Mouse (Mus musculus) ES-E14 (cell line): Measurements from ENCODE around the gene Epb41l2. TPM values are rescaled to one million over a fixed set of nuclear protein-coding genes. Genes with fewer than 3 reads are reported as not detected.

ENCODE experiments used
- DNase-seq: peaks from one replicate; pipeline ENCODE4 v3.0.0-alpha.2; 2013; ENCODE audit warnings: low read depth, low spot score
- H3K27ac ChIP-seq: 2 replicates; pipeline ENCODE4 v1.5.1; 2012; ENCODE audit warnings: low read depth, mild to moderate bottlenecking, low read length, moderate library complexity, mixed read lengths; ENCODE audit not compliant: poor library complexity, insufficient read depth, severe bottlenecking
- H3K36me3 ChIP-seq: 2 replicates; pipeline ENCODE4 v1.6.1; 2012; ENCODE audit warnings: mild to moderate bottlenecking, low read length, moderate library complexity, mixed read lengths; ENCODE audit not compliant: control insufficient read depth, poor library complexity, insufficient read depth, severe bottlenecking
- H3K4me1 ChIP-seq, 2 experiments: fragments of 150-350 bp in 1 of 2; sonication (generic) in 1 of 2; 2 replicates each; pipeline ENCODE4 v1.6.1; 2012; ENCODE audit warnings: low read length in 2 of 2, mild to moderate bottlenecking in 1 of 2, mixed read lengths in 1 of 2; ENCODE audit not compliant: control insufficient read depth in 2 of 2, insufficient read depth in 2 of 2, poor library complexity in 1 of 2
- H3K4me3 ChIP-seq, 2 experiments: fragments of 150-350 bp in 1 of 2; sonication (generic) in 1 of 2; 2 replicates each; pipeline ENCODE4 v1.5.1; 2012; ENCODE audit warnings: low read length in 2 of 2, low read depth in 1 of 2, mild to moderate bottlenecking in 1 of 2, mixed read lengths in 1 of 2; ENCODE audit not compliant: insufficient read depth in 1 of 2, poor library complexity in 1 of 2, severe bottlenecking in 1 of 2
- H3K9ac ChIP-seq: 2 replicates; pipeline ENCODE4 v1.6.1; 2012; ENCODE audit warnings: low read depth, mild to moderate bottlenecking, low read length, mixed read lengths; ENCODE audit not compliant: poor library complexity, insufficient read depth, severe bottlenecking
- H3K9me3 ChIP-seq: fragments of 150-350 bp; sonication (generic); 2 replicates; pipeline ENCODE4 v1.6.1; 2012; ENCODE audit warnings: low read depth, mild to moderate bottlenecking, low read length; ENCODE audit not compliant: control insufficient read depth, insufficient read depth
- CHD2 ChIP-seq: IDR thresholded peaks from 2 replicates; pipeline ENCODE4 v1.6.1; 2014; ENCODE audit warnings: mild to moderate bottlenecking, low read depth, low read length, inconsistent platforms
- HCFC1 ChIP-seq: IDR thresholded peaks from 2 replicates; pipeline ENCODE4 v1.6.1; 2012; ENCODE audit warnings: low read length, inconsistent platforms, borderline replicate concordance; ENCODE audit not compliant: insufficient read depth
- MAFK ChIP-seq: IDR thresholded peaks from 2 replicates; pipeline ENCODE4 v1.6.1; 2014; ENCODE audit warnings: mild to moderate bottlenecking, low read depth, low read length, inconsistent platforms; ENCODE audit not compliant: insufficient read depth
- ZC3H11A ChIP-seq: IDR thresholded peaks from 2 replicates; pipeline ENCODE4 v1.6.1; 2012; ENCODE audit warnings: low read depth, mild to moderate bottlenecking, inconsistent platforms, low read length, borderline replicate concordance
- ZNF384 ChIP-seq: IDR thresholded peaks from 2 replicates; pipeline ENCODE4 v1.6.1; 2012; ENCODE audit warnings: low read depth, low read length, inconsistent platforms
- in situ Hi-C, 2 experiments: fragments of 600-800 bp; cut with MboI; formaldehyde crosslinking; loops; one replicate each; pipeline ENCODE4 v1.15.1; 2025; ENCODE audit warnings: low sequenced_read_pairs in 2 of 2, inconsistent platforms in 1 of 2; ENCODE audit not compliant: unreplicated experiment in 2 of 2
- total RNA-seq: library from RNA; depleted of rRNA; stranded (reverse); fragments of 300-350 nt; gene quantifications from 2 replicates; pipeline ENCODE4 v1.2.3, GENCODE M21; 2012

Epb41l2 gene
- total RNA-seq, 1 experiment: 72.5 TPM

DNA sequence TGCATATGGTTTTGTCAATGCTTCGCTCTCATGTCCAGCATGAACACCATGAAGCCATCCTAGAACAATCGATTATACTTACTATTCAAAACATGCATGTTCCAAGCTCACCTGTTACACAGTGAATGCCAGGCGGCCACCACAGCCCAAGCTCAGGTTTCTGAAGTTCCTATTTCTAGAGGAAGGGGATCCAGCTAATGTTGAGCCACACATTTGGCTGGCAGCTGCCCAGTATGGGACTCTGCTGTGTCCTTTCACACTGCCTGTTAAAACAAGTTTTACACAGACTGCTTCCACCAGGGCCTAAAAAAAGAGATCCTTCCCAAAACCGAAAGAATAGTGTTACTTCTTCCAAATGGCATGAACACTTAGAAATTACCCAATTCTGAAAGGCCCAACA lies 167.0 kb downstream of the Epb41l2 start:
- H3K36me3 ChIP-seq: peaks cover 8% of the 10 kb centered on the region
- in situ Hi-C loops: no loop called here
- no peak overlapping the region for H3K27ac ChIP-seq
- H3K4me3 ChIP-seq: no peak overlapping the region
- DNase-seq: no peak
- TF ChIP-seq ZC3H11A (no peak), CHD2 (no peak), MAFK (no peak)
- no peaks in the 10 kb centered on the region for H3K4me1 ChIP-seq
- H3K9me3 ChIP-seq: no peaks in the 10 kb centered on the region
- no peak overlapping the region for H3K9ac ChIP-seq

DNA sequence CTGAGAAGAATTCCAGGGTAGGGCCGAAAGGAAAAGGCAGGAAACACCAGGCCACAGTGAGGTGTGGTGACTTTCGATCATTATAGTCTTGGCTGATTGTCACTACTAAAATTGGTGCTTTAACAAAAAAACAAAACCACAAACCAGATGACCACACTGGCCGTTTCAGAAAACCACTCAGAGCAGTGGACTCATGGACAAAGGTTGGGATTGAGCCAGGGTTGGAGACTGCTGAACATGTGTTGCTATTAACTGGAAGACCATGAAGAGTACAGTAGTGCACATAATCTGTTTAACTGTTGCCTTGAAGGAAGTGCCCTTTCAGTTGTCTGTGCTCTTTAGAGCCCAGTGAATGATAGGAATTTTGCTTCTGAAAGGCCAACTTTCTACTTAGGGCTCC lies 167.5 kb downstream of the Epb41l2 start:
- DNase-seq: no peak
- Histone ChIP-seq H3K27ac (no peak overlapping the region), H3K4me3 (no peak overlapping the region), H3K9me3 (no peaks in the 10 kb centered on the region), H3K9ac (no peak overlapping the region), H3K4me1 (no peaks in the 10 kb centered on the region), H3K36me3 (peaks cover 8% of the 10 kb centered on the region)
- TF ChIP-seq ZC3H11A: no peak
- TF ChIP-seq CHD2: no peak
- no peak for TF ChIP-seq MAFK
- in situ Hi-C loops: no loop called here

DNA sequence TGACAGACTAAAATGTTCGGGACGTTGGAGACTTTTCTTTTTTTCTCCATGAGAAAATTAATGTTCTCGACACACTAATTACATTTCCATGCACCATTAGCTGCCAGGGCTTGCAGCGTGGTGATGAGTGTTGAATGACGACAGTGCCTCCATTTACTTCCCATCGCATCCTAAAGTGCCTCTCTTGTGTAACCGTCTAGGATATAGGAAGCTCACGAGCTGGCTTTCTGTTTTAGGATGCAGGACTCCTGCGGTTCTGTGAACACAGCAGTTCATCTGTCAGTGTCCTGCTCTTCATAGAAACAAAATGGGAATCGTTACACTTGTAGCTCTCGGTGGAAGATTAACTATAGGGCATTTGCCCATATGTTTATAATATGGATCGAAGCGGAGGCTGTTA lies 171.7 kb downstream of the Epb41l2 start:
- Histone ChIP-seq H3K9me3 (no peaks in the 10 kb centered on the region), H3K9ac (no peak overlapping the region), H3K4me3 (no peak overlapping the region), H3K36me3 (no peaks in the 10 kb centered on the region), H3K27ac (no peak overlapping the region), H3K4me1 (no peaks in the 10 kb centered on the region)
- TF ChIP-seq HCFC1 (no peak), ZNF384 (no peak), ZC3H11A (no peak), MAFK (no peak), CHD2 (no peak)
- in situ Hi-C loops: no loop called here
- no peak for DNase-seq

DNA sequence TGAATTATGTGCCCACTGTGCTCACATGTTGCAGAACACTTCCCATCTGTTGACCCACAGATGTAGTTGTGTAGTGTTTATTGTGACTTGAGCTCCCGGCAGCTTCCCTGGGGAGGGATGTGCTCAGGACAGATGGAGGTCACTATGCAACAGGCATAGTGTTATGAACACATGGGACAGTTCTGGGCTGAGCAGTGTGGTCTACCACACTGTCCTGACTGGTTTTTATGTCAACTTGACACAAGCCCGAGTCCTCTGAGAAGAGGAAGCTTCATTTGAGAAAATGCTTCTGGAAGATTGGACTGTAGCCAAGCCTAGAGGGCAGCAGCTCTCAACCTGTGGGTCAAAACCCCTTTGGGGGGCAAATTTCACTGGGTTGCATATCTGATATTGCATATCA lies 173.5 kb downstream of the Epb41l2 start:
- Histone ChIP-seq H3K9me3 (no peaks in the 10 kb centered on the region), H3K9ac (no peak overlapping the region), H3K27ac (no peak overlapping the region), H3K36me3 (no peaks in the 10 kb centered on the region), H3K4me3 (no peak overlapping the region), H3K4me1 (no peaks in the 10 kb centered on the region)
- DNase-seq: no peak
- TF ChIP-seq MAFK (no peak), ZC3H11A (no peak), HCFC1 (no peak), ZNF384 (no peak)
- in situ Hi-C loops: no loop called here

DNA sequence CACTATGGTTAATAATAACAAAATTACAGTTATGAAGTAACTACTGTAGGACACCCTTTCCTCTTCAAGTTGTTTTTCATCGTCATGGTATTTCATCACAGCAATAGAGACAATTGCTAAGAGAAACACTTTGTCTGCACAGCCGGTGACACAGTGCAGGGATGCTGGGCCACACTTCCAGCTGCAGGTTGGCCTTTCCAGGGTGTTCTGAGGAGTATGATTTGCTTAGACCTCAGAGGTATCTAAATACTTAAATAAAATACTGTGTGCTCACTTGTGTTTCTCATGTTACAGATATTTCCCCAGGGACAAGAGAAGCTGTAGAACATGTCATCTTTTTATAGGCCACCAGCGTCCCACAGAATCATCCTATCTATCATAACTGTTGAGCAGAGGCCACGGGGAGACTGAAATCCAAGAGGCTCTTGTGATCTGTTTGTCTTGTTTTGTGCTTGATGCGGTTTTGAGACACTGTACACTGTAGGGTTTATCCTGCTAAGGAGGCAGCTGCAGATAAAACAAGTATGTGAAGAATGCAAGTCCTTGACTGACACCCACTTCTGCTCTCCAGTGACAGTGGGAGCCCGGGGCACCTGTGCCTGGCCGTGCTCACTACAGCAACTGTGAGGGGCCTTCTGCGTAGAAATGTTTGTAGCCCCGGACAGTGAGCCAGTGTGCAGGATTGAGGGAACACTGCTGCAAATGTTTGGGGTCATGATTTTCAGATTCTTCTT lies 174.1 kb downstream of the Epb41l2 start:
- Histone ChIP-seq H3K4me3 (no peak overlapping the region), H3K4me1 (no peaks in the 10 kb centered on the region), H3K27ac (no peak overlapping the region), H3K9ac (no peak overlapping the region), H3K9me3 (no peaks in the 10 kb centered on the region), H3K36me3 (no peaks in the 10 kb centered on the region)
- DNase-seq: no peak
- in situ Hi-C loops: no loop called here
- TF ChIP-seq ZNF384 (no peak), ZC3H11A (no peak), HCFC1 (no peak), CHD2 (no peak), MAFK (no peak)
